Mouse (Mus musculus): ENCODE data around the gene Lmod3.

DNA sequence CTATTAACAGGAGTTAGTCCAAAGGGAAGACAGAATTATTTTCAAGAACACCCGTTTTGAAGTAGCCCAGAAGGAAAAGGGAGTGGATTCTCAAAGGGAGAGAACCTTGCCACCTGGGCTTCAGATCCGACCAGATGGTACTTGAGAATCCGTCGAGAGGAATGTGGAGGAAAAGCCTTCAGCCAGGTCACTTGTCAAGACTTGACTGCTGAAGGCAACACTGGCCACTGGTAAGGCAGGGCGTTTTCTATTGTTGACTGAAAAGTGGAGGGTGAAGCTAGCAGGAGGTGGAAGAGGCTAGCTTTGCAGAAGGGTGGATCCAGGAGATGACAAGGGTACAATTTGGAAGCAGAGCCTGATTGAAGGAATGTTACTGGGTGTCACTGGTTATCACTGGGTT, 40.3 kb upstream of the Lmod3 start:
- TF ChIP-seq CTCF (IDR thresholded peaks at IDR 0.05; ENCODE audit: low read depth, low read length) = no peak
- no peak for TF ChIP-seq POLR2A (IDR thresholded peaks at IDR 0.05; ENCODE audit: extremely low read depth, insufficient read depth, low read length)

Data from liver, adult 2 months (tissue).